Mouse (Mus musculus): ENCODE data around the gene Itch. TPM values are rescaled to one million over a fixed set of nuclear protein-coding genes. Genes with fewer than 3 reads are reported as not detected.

The Itch gene
- 16.0 and 17.2 TPM in 2 replicates for polyA plus RNA-seq (2015; fragmentation: Nextera tagmentation; extraction: Ambion mirVana)

DNA sequence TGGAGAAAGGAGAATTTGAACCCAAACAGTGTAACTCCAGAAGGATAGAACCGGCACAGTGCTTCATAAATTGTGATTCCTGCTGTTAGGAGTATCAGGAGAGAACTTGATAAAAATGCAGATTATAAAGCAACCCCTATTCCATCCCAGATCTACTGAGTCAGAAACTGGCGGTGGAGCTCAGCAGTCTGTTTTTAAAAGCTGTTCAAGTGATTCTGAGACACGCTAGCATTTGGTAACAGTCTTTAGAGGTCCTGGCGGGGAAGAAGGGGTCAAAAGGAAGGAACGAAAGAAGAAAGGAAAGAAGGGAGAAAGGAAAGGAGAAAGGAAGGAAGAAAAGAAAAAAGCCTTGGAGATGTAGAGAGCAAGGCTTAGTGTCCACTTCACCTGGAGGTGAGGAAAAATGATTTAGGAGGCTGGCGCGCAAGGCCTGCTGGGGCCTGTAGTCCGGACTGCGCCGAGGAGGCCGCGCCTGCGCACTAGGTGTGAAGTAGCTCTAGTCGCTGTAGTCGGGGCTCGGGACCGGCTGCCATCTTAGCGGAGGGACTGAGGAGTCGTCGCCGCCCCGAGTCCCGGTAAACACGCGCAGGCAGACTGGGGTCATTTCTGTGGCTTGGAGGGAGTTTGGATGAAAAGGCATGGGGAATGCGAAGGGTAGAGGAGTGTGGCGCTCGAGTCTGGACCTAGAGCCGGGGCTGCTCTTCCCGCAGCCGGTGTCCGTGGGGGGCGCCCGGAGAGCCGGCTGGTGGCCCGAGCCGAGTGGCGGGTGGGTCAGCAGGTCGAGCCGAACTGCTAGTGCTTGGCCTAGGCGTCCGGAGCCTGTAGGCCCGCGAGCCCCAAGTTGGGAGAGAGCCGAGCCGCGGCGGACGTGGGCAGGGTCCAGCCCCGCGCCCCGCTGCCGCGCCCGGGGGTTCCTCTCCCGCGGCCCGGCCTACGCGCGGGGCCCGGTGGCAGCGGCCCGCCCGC is at the start of gene Itch:
Itch (plus strand) TSS at position 499 of the 966 bp plus-strand sequence.
- peak within 1 kb of the TSS; percentile 80 for H3K27ac ChIP-seq (replicated peaks)
- H3K27me3 ChIP-seq, result no peaks in the 10 kb centered on the region
- H3K9ac ChIP-seq, result peak within 1 kb of the TSS; percentile 87
- ATAC-seq (ENCODE audit: insufficient read depth), result peak; percentile 99
- H3K4me2 ChIP-seq, result peak within 1 kb of the TSS; percentile 86
- peaks cover 42% of the 10 kb centered on the region for H3K4me1 ChIP-seq (replicated peaks)
- no peaks in the 10 kb centered on the region for H3K9me3 ChIP-seq (replicated peaks)
- peak within 1 kb of the TSS; percentile 77 for H3K4me3 ChIP-seq (replicated peaks)
- WGBS (ENCODE audit: insufficient replicate concordance), result 2% methylated on average over 61 of the region's 65 CpGs
- peaks cover 7% of the 10 kb centered on the region for H3K36me3 ChIP-seq (replicated peaks)

DNA sequence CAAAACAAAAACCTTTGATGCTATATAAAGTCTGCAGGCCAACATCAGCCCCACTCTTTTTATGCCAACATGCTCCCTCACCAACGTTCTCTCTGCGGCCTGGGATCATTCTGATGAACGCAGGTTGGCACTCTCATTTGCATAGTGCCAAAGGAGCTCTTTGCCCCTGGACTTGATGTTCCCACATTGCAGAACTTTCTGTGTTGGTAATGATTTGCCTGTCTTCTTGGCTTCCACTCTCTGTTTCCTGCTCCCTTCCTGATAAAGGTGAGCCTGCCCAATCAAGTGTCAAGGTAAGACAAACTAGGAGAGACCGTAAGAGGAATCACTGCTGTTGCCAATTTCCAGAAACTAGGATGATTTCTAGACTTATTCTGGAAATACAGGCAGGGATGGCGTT is 48.8 kb upstream of the Itch start:
- H3K4me1 ChIP-seq (replicated peaks), result peaks cover 21% of the 10 kb centered on the region
- no peak overlapping the region for H3K9ac ChIP-seq
- no peak overlapping the region for H3K27ac ChIP-seq (replicated peaks)
- H3K9me3 ChIP-seq (replicated peaks), result no peaks in the 10 kb centered on the region
- no peaks in the 10 kb centered on the region for H3K27me3 ChIP-seq
- H3K36me3 ChIP-seq (replicated peaks), result no peaks in the 10 kb centered on the region
- WGBS (ENCODE audit: insufficient replicate concordance), result 71% methylated on average over 5 of the region's 5 CpGs
- ATAC-seq (ENCODE audit: insufficient read depth), result no peak
- H3K4me2 ChIP-seq, result no peak overlapping the region
- H3K4me3 ChIP-seq (replicated peaks), result no peak overlapping the region

DNA sequence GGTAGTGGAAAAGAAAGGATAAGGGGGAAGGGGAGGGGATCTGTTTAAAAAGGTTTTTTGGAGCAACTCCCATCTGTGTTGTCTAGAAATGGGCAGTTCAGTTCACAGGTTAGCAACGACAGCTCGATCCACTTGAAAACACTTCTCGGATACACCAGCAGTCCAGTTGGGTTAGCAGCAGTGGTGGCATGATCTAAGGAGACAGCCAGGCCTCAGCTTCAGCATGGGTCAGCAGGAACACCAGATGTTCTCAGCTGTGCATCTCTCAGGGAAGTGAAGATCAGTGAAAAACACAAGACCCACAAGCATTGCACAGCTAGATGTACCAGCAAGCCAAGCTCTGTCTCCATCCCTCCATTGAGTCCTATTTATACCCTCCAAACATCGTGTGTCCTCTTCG is 47.0 kb upstream of the Itch start:
- H3K4me2 ChIP-seq, result no peak overlapping the region
- WGBS (ENCODE audit: insufficient replicate concordance), result 64% methylated on average over 5 of the region's 5 CpGs
- no peaks in the 10 kb centered on the region for H3K9me3 ChIP-seq (replicated peaks)
- peaks cover 39% of the 10 kb centered on the region for H3K4me1 ChIP-seq (replicated peaks)
- no peak for ATAC-seq (ENCODE audit: insufficient read depth)
- H3K9ac ChIP-seq, result no peak overlapping the region
- H3K27me3 ChIP-seq, result no peaks in the 10 kb centered on the region
- H3K27ac ChIP-seq (replicated peaks), result no peak overlapping the region
- H3K36me3 ChIP-seq (replicated peaks), result no peaks in the 10 kb centered on the region
- no peak overlapping the region for H3K4me3 ChIP-seq (replicated peaks)

DNA sequence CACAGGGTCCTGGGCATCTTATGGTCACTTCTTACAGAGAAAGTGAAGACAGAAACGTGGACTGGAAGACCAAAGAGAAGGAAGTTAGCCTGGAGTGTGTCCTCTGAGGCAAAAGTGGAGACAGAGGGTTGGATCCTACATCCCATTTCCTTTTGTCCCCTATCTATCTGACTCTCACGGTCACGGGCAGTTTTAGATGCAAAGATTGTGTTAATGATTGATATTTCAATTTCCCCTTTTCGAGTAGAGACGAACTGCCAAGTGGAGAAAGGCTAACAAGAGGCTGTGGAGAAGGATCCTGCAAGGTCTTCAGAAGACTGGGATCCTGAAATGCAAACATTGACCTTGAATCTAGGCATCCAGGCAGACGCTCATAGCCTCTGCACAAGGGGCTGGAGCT is 45.0 kb upstream of the Itch start:
- Histone ChIP-seq H3K4me1 (replicated peaks) (peaks cover 51% of the 10 kb centered on the region), H3K9ac (no peak overlapping the region), H3K36me3 (replicated peaks) (no peaks in the 10 kb centered on the region), H3K9me3 (replicated peaks) (no peaks in the 10 kb centered on the region), H3K4me3 (replicated peaks) (no peak overlapping the region), H3K27ac (replicated peaks) (no peak overlapping the region), H3K27me3 (no peaks in the 10 kb centered on the region), H3K4me2 (no peak overlapping the region)
- WGBS (ENCODE audit: insufficient replicate concordance), result 22% methylated on average over 6 of the region's 6 CpGs
- no peak for ATAC-seq (ENCODE audit: insufficient read depth)

DNA sequence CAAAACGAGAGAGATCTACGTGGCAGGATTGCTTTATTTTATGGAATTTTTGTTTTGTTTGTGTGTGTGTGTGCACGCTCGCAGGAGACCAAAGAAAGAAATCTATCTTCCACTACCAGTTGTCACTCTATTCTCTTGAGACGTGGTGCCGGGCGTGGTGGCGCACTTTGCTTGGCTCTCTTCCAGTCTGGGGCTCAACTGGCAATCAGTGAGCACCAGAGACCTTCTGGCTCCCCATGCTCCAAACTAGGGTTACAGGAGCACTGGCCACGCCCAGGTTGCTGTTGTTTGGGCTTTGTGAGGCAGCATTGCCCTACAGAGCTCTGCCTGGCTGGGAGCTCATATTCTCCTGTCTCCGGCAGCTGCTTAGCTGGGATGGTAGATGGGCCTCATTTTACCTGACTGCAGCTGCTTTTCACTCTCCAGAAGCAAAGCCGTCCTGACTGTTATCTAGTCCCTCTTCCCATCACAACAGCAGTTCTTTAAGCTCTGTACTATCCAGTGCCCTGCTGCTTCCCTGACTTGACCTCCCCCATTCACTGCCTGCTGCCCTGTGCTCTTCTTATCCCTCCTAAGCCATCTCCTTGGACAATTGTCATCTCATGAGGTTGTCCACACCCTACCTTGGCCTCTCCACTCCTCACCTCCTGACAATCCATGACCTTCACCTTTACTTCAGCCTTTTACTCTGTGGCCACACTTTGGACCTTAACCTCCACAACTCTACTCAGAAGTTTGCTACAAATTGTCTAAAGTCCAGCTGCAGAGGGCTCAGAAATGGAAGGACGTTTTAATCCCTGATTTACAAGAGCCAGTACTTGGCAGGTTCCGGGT is 42.2 kb upstream of the Itch start:
- H3K4me3 ChIP-seq (replicated peaks), result peak overlapping the region; percentile 2; the same call in 1 of the 2 replicates
- WGBS (ENCODE audit: insufficient replicate concordance), result 19% methylated on average over 13 of the region's 13 CpGs
- peak overlapping the region; percentile 59 for H3K4me2 ChIP-seq
- H3K9me3 ChIP-seq (replicated peaks), result no peaks in the 10 kb centered on the region
- peak overlapping the region; percentile 85 for H3K27ac ChIP-seq (replicated peaks)
- no peaks in the 10 kb centered on the region for H3K36me3 ChIP-seq (replicated peaks)
- peaks cover 56% of the 10 kb centered on the region for H3K4me1 ChIP-seq (replicated peaks)
- peak overlapping the region; percentile 18 for H3K9ac ChIP-seq
- peak; percentile 92 for ATAC-seq (ENCODE audit: insufficient read depth)
- H3K27me3 ChIP-seq, result no peaks in the 10 kb centered on the region

DNA sequence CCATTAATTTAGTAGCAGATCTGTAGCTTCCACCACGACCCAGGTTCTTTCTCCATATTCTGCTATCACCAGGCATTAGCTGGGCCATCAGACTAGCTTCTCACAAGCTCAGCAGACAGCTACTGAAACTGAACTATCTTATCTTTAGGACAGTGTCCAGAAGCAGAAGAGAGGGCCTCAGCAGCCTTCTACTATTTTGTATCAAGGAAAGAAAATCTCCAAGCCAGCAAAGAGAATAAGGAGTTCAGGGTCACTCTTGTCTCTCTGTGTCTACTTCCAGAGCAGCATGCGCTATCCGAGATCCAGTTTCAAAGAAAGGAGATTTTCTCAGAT is 41.6 kb upstream of the Itch start:
- H3K4me2 ChIP-seq, result peak overlapping the region; percentile 59
- peaks cover 56% of the 10 kb centered on the region for H3K4me1 ChIP-seq (replicated peaks)
- 47% methylated on average over 3 of the region's 3 CpGs for WGBS (ENCODE audit: insufficient replicate concordance)
- H3K4me3 ChIP-seq (replicated peaks), result no peak overlapping the region
- peak overlapping the region; percentile 18; the same call in 1 of the 2 replicates for H3K9ac ChIP-seq
- no peaks in the 10 kb centered on the region for H3K36me3 ChIP-seq (replicated peaks)
- peak; percentile 65 for ATAC-seq (ENCODE audit: insufficient read depth)
- peak overlapping the region; percentile 85 for H3K27ac ChIP-seq (replicated peaks)
- H3K9me3 ChIP-seq (replicated peaks), result no peaks in the 10 kb centered on the region
- no peaks in the 10 kb centered on the region for H3K27me3 ChIP-seq

DNA sequence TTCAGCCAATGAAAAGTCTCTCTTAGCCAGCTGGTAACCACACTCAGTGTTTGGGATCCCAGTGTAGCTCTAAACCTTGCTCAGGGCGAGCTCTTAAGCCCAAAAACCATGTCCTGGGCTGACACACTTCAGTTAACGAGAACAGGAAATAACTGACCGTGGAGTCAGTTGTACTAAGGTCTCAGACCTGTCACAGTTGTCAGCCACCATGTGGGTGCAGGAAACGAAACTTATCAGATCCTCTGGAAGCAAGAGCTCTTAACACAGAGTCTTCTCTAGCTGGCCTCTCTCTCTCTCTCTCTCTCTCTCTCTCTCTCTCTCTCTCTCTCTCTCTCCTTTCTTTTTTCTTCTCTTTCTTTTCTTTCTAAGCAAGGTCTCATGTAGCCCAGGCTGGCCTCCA is 39.9 kb upstream of the Itch start:
- H3K27me3 ChIP-seq, result no peaks in the 10 kb centered on the region
- peaks cover 49% of the 10 kb centered on the region for H3K4me1 ChIP-seq (replicated peaks)
- no peak for ATAC-seq (ENCODE audit: insufficient read depth)
- no peak overlapping the region for H3K9ac ChIP-seq
- no peak overlapping the region for H3K4me3 ChIP-seq (replicated peaks)
- H3K36me3 ChIP-seq (replicated peaks), result no peaks in the 10 kb centered on the region
- no peaks in the 10 kb centered on the region for H3K9me3 ChIP-seq (replicated peaks)
- H3K27ac ChIP-seq (replicated peaks), result peak overlapping the region; percentile 10; the same call in 1 of the 2 replicates
- no peak overlapping the region for H3K4me2 ChIP-seq
- WGBS (ENCODE audit: insufficient replicate concordance), result 12% methylated on average over 4 of the region's 4 CpGs

DNA sequence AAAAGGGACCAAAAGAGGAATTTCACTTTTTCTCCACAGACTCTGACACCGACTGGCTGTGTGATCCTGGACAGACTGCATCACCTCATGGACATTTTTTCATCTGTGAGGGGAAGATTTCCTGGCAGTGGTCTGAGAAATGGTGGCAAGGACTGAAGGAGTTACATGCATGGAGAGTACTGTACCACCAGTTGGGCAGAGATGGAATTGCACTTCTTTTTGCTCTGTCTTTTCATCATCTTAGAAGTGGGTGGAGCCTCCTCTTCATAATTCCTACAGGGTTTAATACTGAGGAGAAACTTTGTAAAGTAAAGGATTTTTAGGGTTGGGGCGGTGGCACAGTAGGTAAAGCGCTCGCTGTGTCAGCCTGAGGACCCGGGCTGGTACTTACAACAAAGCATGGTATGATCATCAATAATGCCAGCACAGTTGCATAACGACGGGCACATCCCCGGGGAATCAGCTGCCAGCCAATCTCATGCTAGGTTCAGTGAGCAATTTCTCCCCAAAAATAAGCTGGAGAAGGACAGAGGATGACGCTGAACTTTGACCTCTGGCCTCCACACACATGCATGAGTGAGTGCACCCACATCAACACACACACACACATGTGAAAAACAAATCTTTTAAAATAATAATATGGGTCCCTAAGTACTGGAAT is 34.5 kb upstream of the Itch start:
- no peak overlapping the region for H3K4me3 ChIP-seq (replicated peaks)
- no peak overlapping the region for H3K9ac ChIP-seq
- H3K36me3 ChIP-seq (replicated peaks), result no peaks in the 10 kb centered on the region
- ATAC-seq (ENCODE audit: insufficient read depth), result no peak
- no peaks in the 10 kb centered on the region for H3K9me3 ChIP-seq (replicated peaks)
- no peak overlapping the region for H3K4me2 ChIP-seq
- H3K27ac ChIP-seq (replicated peaks), result no peak overlapping the region
- 80% methylated on average over 9 of the region's 9 CpGs for WGBS (ENCODE audit: insufficient replicate concordance)
- H3K27me3 ChIP-seq, result no peaks in the 10 kb centered on the region
- H3K4me1 ChIP-seq (replicated peaks), result peaks cover 28% of the 10 kb centered on the region

DNA sequence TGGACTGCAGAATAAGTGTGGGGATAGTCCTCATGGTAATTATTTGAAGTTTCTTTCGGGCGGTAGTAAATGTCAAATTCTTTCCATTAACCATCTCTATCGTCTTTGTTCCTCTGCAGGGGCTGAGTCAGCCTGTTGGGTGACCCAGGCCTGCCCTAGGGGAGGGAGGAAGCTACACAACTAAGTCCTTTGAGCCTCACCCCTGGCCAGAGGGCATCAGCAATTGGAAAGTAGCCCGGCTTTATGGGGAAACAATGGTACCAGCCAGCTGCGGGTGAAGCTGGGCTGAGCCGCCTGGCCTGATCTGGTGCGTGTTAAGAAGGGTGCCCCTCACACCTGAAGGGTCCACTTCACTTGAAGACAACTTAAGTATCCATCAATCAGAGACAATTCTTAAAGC is 33.9 kb upstream of the Itch start:
- Histone ChIP-seq H3K27me3 (no peaks in the 10 kb centered on the region), H3K27ac (replicated peaks) (no peak overlapping the region), H3K36me3 (replicated peaks) (no peaks in the 10 kb centered on the region), H3K9me3 (replicated peaks) (no peaks in the 10 kb centered on the region), H3K4me1 (replicated peaks) (peaks cover 28% of the 10 kb centered on the region), H3K4me3 (replicated peaks) (no peak overlapping the region), H3K9ac (no peak overlapping the region), H3K4me2 (no peak overlapping the region)
- no peak for ATAC-seq (ENCODE audit: insufficient read depth)
- WGBS (ENCODE audit: insufficient replicate concordance), result 81% methylated on average over 7 of the region's 7 CpGs

DNA sequence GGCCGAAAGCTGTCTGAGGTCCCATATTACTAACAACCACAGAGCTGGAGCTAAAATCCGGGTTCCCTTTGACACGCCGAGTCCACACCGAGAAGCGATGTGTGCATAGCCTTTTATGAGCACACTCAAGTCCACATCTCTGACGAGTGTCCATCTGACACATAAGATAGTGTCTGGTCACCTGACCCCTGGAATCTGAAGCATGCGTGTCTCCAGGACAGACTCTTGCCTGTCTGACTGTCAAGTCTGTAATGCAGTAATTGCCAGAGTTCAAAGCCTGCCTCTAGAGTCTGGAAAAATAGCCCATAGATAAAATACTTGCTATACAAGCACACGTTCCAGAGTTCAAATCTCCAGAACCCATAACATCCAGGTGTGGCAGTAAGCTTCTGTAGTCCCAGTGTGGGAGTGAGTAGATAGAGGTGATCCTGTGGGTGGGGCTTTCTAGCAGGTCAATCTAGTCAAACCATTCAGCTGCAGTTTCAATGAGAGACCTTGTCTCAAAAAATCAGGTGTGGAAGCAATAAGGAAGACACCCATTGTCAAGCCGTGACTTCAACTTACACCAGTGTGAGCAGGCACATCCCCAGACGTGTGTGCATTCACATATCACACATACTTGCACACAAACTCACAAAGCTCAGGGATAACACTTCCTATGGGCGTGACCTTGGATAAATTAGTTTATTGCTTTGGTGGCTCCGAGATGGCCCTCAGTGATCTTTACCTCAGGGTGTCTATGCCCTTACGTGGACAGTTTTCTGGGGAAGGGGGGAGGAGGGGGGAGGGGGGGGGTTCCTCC is 33.1 kb upstream of the Itch start:
- Histone ChIP-seq H3K36me3 (replicated peaks) (no peaks in the 10 kb centered on the region), H3K4me1 (replicated peaks) (peaks cover 28% of the 10 kb centered on the region), H3K4me2 (no peak overlapping the region), H3K4me3 (replicated peaks) (no peak overlapping the region), H3K27ac (replicated peaks) (no peak overlapping the region), H3K9ac (no peak overlapping the region), H3K9me3 (replicated peaks) (no peaks in the 10 kb centered on the region), H3K27me3 (no peaks in the 10 kb centered on the region)
- no peak for ATAC-seq (ENCODE audit: insufficient read depth)
- WGBS (ENCODE audit: insufficient replicate concordance), result 64% methylated on average over 14 of the region's 14 CpGs
